Mouse (Mus musculus) heart, adult 18-20 months (tissue): ENCODE measurements around the gene Filip1. TPM values are rescaled to one million over a fixed set of nuclear protein-coding genes. Genes with fewer than 3 reads are reported as not detected.

Experiments
- DNase-seq, 2 experiments: peaks; one replicate each; pipeline ENCODE4 v3.0.0; 2021 to 2022; ENCODE audit warnings: mixed read lengths in 1 of 2
- total RNA-seq, 2 experiments: library from RNA; stranded (reverse); gene quantifications; 2 replicates each; pipeline ENCODE4 v1.2.3; 2021

Filip1 gene
- total RNA-seq, 2 experiments from 2014 or later = 79.3 to 88.2 TPM

DNA sequence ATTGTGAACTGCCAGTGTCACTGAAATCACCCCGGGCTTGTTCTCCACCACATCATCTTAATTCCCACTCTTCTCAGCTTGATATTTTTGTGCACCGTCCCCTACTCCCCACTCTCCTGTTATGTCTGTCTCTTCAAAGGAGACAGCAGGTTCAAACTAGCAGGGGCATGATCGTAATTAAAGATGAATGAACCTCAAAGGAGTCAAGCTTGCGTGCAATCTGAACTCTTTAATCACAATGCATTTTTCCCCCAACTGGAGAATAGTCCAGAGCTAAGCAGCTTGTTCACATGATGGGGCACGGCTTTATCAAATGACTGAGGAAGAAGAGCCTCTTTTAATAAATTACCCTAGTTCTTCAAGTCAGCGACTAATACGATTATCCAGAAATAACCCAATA lies 187.1 kb downstream of the Filip1 start:
- DNase-seq = no peak

DNA sequence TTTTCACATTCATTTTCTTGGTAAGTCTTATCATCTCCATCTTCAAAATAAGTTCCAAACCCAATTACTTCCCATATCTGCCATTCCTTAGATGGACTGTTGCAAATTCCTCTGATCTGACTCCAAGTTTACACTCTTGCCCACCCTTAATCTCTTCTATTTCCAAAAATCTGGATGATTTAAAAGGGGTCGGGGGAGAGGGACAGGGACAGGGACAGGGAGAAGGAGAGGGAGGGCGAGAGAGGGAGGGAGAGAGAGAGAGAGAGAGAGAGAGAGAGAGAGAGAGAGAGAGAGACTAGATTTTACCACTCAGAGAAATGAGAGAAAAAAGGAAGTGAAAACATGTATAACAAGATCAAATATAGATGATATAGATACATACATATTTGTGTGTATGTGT lies 188.8 kb downstream of the Filip1 start:
- no peak for DNase-seq

DNA sequence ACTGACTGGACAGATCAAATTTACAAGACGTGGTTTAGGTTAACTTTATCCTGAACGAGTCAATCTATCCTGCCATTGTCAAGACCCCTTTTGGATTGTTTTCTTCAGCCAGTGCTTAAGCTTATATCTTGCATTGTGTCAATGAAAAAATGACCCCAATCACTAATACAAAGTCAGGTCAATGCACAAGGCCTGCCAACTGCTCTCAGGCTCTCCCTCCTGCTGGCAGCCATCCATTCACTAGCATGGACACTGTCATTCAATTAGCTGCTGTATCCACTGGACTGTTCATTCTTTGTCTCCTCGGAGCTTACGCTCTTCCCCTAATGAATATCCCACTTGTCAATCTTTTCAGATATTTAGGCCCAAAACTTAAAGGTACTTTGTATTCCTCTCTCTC lies 189.2 kb downstream of the Filip1 start:
- peak in 1 of 2 experiments; percentile 30 for DNase-seq

DNA sequence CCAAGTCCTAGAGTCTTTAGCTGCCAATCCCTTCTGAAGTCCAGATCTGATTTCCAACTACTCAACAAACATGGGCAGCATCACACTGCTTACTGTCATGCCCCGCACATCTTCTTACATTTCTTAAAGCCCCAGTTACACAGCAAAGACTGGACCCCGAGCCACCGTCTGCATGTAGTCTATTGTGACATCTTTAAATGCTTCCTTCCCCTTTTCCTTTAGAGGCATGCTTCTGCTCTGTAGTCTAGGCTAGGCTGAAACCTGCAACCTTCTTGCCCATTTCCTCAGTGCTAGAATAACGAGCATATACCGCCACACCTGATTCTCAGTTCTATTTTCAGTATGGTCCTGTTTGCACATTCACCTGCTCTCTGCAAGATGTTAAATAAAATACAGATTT lies 196.2 kb downstream of the Filip1 start:
- DNase-seq = no peak

DNA sequence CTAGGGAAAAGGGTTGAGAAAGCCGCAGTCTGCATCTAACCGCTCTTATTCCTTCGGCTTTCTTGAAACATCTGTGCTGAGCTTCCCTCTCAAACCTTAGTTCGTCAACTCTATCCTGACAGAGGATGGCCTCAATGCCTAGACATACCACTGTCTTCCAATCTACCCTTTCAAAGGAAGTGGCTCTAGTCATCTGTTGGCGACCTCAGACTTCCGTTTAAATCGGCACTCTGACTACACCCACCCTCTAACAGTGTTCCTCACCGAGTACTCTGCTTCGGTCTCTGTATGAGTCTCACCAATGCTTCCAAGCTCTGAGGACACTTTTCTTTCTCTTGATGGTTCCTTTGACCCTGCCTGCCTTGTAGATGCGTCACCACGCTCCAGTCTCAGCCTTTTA lies 196.6 kb downstream of the Filip1 start:
- DNase-seq = no peak

DNA sequence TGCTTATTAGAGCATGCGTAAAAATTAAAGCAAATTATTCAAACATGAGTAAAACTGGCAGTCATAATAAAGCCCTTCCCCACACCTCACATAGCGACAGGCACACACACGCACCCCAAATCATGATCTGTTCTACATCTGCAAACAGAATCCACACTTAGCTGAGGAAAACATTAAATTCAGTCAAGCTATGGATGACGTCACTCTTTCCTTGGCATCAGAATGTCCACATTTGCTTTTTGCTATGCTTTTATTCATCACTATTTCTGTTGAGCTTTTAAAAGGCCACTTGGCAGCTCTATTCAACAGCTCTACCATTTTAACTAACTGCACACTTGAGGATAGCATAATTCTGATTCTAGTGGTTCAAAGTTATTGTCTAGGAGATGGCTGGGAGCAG lies 198.1 kb downstream of the Filip1 start:
- no peak for DNase-seq

DNA sequence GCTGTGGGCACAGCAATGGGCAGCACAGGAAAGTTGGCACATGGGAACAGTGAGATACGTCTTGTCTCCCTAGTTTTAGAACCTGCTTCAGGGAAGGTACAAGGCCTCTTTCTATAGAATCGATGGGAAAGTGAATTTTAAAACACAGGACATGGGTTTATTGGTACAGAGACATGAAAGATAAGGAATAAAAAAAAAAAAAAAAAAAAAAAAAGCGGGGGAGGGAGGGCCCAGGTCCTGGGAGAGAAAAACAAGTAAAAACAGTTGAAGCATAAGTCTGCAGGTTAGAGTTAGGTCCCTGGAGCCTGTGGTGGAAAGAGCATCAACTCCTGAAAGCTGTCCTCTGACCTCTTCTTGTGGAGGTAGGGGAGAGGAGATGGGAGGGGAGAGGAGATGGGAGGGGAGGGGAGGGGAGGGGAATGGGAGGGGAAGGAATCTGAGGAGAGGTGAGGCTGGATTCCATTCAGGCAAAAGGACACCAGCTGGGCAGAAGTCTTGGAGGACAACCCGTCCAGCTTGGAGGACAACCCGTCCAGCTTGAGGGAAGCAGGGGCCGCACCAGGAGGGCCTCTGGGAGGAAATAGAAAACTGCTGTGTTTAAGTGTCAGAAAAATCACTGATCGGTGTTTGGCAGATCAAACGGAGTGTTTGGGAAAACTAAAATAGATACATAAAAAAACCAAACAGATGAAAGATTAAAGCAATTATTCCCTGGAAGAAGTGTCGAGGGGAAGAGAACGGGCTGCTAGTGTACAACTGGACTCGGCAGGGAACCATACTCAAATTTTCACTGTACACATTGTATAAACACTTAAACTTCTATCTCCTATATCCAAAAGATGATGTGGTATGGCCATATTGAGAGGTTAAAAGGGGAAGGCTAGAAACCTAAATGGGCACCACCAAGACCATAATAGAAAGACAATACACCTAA lies 201.4 kb downstream of the Filip1 start:
- DNase-seq = no peak

DNA sequence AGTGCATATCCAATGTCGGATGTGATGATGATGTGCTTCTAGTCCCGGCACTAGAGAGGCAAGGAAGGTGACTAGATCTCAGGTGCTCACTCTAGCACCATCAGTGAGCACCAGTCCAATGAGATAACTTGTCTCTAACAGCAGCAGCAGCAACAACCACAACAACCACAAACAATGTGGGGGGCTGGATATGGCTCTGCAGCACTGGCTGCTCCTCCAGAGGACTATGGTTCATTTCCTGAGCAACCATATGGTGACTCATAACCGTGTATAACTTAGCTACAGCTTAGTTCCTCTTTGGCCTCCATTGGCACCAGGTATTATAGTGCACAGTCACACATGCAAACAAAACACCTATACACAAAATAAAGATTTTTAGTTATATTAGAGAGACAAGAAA lies 202.1 kb downstream of the Filip1 start:
- DNase-seq = no peak

DNA sequence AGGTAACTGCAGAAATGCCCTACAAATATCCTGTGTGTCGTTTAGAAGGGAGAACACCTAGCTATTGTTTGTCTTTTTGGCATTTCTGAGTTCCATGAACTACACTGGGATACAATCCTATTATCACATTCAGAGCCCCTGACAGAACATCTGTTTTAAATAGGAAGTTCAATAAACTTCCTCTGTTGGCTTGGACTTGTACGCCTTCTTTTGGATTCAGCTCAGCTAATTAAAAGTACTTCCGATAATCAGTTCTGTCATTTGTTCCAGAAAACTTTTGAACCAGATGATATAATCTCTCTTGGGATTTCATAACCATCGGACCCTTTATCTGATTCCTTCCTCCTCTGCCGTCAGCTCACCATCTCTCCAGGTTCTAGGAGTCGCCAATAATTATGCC lies 203.2 kb downstream of the Filip1 start:
- DNase-seq = no peak

DNA sequence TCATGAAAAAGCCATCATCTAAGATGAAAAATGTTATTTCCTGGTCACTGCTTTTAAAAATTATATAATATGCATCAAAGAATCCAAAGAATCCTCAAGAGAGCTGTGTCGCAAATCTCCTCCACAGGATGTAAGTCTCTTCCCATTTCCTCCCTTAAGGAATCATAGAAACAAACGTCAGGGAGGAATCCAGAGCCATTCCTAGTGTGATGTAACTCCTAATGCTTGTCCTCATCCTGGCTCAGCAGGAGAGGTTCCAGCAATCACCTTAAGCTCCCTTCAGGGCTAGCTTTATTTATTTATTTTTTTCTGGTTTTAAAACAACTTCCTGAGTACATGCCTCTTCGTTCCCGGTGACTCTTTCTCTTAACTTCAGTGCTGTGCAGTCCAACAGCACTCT lies 205.5 kb downstream of the Filip1 start:
- DNase-seq = no peak

DNA sequence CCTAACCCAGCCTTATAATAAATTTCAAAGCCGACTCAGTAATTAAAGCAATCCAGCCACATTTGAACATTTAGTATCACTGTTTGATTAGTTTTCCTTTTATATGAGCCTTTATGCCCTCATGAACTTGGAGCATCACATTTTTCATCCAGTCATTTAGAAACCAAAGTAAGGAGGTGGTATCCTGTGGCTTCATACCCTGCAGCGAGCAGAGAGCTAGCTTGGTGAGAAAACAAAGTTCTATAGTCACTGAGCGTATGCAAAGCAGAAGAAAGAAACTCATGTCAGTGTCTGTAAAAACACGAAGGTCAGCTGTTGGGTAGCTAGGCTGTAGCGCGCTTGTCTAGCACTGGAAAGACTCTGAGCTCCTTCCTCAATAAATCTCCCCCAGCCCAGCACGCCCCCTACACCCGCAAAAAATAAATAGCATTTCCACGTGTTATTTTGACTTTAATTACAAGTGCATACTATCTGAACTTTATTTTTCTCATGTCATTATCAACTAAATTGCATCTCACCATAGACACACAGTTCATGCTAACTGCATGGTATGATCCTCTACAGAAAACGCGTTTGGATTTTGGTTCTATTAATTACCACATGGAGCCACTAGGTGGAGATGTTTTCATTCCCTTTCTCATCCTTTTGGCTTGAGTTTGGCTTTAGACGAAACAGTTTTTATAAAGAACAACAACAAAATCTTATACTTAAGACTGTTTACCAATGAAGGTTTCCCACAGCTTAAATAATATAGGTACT lies 206.2 kb downstream of the Filip1 start:
- DNase-seq = peak; percentile 32 to 68

DNA sequence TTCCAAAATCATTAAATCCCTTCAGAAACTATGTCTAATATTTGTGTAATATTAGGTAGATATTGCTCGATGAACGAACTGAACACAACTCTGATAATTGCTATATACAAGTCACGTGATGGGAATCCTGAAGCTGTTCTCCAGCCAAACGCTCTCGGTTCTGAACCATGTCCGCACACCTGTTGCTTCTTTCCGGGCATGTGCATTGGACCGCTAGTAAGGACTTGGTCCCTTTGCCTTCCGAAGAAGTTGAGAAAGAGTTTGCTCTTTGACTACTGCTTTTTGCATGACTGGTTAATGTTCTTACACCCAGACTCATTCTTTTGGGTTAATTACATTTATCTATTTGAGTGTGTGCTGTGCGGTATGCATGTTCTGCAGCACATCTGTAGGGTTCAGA lies 207.2 kb downstream of the Filip1 start:
- no peak for DNase-seq

DNA sequence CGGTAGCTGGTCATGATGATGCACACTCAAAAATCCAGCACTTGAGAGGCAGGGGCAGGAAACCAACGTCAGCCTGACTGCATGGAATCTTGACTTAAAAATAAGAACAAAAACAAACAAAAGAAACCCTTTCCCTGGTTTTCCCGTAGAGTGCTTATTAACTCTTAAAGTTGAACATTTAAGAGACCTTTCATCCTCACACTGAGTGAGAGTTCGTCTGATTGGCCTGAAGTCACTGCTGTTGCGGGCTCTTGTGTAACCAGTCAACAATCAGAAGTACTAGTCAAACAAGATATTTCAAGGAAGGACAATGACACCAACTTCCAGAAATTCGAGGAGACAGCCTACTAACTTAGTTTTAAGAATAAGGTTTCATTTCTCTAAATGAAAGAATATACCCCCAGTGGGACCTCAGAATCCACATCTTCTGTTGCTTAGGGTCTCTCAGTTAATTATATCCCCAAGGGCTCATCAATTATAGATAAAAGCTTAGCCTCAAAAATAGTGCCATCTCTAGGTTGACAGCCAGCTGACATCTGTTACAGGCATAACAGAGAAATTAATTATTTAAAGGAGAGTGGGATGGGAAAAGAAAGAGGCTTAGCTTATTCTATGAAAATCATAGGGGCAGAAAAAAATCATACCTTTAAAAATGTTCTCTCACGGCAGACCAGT lies 216.1 kb downstream of the Filip1 start:
- DNase-seq = no peak

DNA sequence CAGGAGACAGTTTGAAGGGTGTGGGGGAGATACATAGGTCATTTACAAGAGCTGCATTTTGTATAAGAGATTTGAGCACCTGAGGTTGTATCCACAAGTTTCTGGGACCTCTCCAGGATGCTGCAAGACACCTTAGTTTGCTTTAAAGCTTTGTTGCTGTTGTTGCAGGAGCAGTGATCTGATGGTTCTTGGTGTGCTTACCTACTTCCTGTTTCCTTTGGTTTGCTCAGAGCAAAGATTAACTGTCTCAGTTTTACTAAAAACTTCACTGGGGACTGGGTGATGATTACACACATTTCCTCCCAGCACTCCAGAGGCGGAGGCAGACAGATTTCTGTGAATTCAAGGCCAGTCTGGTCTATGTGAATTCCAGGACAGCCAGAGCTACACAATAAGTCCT lies 217.6 kb downstream of the Filip1 start:
- no peak for DNase-seq

DNA sequence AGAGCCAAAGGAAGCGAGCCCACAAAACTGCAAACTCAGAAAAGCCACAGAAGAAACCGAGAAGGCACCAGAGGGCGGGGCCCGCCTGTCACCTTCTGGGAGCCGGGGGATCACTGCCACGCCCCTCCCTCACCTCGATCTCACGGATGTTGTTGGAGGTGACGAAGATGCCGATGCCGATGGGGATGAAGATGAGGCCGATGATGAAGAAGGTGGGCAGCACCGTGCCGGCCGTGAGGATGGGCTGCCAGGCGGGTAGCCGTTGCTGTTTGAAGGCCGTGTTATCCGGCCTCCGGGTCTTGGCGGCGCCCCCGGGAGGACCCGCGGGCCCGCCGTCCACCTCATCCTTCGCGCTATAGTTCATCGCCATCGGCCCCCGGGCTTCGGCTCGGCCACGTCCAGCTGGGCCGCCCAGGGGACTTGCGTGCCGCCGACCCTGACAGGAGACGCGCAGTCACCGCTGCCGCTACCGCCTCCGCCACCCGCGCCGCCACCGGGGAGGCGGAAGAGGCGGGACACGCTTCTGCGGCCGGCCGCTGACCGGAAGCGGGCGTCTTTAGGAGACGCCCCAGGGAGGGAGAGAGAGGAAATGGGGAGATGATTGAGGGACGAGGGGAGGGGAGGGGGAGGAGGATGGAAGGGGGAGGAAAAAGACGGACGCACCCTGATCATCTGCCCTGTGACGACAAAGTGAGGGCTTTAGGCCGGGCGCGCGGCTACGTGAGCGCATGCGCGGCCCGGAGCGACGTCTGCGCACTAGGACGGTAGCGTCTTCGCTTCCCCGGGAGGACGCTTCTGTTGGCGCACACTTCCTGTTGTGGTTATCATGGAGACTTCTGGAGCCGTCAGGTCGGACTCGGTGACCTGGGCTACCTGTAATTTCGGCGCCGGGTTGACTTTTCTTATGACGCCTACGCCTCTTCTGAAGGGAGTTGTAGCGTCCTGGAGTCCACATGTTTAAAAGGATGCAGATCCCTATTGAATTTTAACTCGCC lies 219.5 kb downstream of the Filip1 start, which contains the start of gene Tmem30a:
Gene Tmem30a (minus strand): TSS at position 667 of the 995 bp plus-strand sequence.
- DNase-seq = peak; percentile 94 to 97

DNA sequence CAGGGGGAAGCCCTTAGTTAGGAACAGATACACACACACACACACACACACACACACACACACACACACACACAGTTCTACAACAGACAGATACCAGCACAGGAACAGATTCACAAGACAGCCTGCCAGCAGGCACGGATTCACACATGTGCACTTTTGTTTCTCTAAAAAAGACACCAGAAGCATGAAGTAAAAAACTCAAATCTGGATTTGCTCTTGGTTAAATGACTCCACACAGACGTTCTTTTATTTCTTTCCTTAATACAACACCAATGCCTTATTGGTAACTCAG lies 226.9 kb downstream of the Filip1 start:
- DNase-seq = no peak

DNA sequence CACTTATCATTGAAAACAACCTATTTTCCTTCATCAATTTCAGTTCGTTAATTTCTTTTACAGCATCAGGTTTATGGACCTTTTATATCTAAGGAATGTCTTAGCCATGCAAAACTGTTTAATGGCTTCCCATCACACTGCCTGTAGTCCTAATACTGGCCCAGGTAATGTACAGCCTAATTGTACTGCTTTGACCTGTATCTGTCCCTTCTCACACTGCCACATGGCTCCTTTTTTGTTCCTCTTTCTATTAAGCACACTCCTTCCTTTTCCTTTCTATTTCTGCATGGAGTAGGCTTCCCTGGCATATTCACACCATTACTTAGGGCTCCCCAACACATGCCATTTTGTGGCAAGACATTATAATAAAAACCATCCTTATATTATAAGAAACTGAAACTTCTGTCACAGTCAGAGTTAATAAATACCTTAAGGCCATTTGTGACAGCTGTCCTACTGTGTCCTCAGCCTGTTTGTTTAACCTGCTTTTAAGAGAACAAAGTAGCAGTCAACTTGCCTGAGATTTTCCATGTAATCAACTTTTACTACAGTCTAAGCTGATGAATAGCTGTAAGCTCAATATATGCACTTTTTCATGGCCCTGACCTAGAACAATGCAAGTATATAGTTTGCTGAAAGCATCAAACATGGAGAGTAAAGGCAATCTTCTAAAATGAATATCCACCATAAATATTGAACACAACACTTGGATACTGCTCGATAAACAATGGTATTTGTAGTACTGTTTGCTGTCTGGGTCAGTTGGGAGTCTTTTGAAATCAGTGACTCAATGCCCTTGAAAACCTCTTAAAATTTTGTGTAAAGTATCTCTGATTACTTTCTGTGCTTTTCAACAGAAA lies 227.5 kb downstream of the Filip1 start:
- DNase-seq = no peak

DNA sequence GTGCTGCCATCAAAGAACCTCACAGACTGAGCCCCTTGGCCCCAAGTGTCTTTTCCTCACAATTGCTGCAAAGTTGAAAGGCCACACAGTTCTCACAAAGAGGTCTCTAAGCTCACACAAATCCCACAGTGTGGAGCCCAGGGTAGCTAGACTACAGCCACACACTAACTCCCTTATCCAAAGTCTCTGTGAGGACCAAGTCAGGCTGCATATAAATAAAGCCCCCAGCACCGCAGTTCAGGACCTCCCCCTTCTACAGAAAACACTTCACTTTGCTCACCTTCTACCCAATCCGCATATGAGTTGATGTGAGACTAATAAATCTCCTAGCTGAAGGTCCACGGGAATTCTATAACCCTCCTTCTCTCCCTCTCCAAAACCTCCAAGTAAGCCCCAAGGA lies 228.2 kb downstream of the Filip1 start:
- DNase-seq = no peak

DNA sequence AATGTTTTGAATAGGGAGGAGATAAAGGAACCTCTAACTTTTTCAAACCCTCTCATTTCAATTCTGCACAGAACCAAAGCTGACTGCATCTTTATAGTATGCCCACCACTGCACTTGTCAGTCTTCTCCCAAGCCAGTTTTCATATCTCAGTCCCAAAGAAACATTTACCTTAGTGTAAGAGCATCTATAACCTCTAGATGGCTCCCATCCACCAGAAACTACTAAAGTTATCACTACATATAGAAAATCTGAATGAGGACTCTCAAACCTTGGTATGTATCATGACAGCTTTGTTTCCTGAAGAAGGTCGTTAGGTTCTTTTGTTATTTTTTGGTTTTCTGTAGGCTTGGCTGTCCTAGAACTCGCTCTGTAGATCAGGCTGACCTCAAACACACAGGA lies 233.3 kb downstream of the Filip1 start:
- no peak for DNase-seq

DNA sequence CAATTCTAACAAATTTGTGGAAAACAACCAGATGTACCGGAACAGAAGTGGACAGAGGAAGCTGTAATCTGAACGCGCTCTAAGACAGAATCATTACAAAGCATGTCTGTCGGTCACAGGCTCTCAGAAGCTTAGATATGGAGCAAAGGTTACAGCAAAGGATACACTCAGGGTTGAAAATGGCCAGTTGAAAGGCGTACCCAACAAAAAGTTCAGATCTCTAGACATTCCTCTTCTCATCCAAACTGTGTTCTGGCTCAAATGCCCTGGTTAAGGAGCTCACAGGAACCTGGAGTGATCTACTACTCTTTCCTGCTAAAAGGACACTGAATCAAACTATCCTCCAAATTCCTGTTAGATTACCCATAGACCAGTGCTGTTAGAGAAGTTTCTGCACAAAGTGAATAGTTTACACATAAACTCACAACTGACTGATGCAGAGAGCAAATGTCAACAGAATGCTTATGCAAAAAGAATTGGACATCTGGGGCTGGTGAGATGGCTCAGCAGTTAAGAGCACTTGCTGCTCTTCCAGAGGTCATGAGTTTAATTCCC lies 245.6 kb downstream of the Filip1 start:
- no peak for DNase-seq
